Mouse (Mus musculus) small intestine, adult 2 months (tissue): ENCODE data around the gene Bpnt1.

ENCODE experiments used
- CTCF ChIP-seq: fragments of 200-500 bp; IDR thresholded peaks from 2 replicates; pipeline ENCODE4 v1.5.1; 2012; ENCODE audit warnings: low read depth, mild to moderate bottlenecking, control low read depth, inconsistent platforms, low read length, moderate library complexity, mixed read lengths; ENCODE audit not compliant: insufficient replicate concordance, insufficient read length; ENCODE audit errors: extremely low read depth
- POLR2A ChIP-seq: fragments of 200-500 bp; IDR thresholded peaks from 2 replicates; pipeline ENCODE4 v1.6.1; 2012; ENCODE audit warnings: low read depth, mild to moderate bottlenecking, control low read depth, inconsistent platforms, low read length, moderate library complexity

GRCm38 (mm10) chr1:185336535-185336934 is 4.6 kb downstream of the Bpnt1 start:
- TF ChIP-seq CTCF (no peak), POLR2A (no peak; the same call in 1 of the 2 replicates)
